8 mouse cellular contexts compared by ENCODE assay signal in the genomic region with DNA sequence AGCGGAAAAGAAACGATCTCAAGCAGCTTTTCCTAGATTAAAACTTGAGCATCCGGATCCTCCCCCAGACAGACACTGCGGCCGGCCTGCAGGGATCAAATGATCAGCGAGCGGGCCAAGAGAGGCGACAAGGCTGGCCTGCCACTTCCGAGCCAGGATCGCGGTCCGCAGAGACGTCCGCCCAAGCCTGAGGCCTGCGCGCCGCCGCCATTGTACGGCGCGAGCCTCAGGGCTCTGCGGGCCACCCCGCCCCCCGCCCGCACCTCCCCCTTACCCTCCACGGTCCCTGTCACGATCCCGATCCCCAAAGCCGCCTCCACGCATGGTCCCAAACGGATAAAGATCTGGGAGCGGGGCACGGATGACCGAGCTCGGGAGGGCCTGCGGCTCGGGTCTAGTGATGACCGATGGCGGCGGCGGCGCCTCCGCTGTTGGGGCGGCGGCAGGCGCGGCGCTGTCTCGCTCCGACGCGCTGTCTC. TPM values are rescaled to one million over a fixed set of nuclear protein-coding genes. Genes with fewer than 3 reads are reported as not detected.
DNase-seq lines count a peak whose midpoint lies in the region; ATAC-seq and TF ChIP-seq lines count a peak whose summit lies in the region.

No protein-coding gene starts in this region.

- ATAC-seq in granulocyte monocyte progenitor cell, adult 5-6 weeks (replicated peaks; ENCODE audit: poor library complexity, severe bottlenecking): peak; percentile 13; the same call in 1 of the 2 replicates
- peak; percentile 55 for ATAC-seq in intestine, postnatal 0 days
- ATAC-seq in liver, postnatal 0 days: peak; percentile 69

- peak overlapping the region; percentile 69 for H3K4me2 ChIP-seq in intestine, postnatal 0 days (replicated peaks; ENCODE audit: low read depth)
- peak overlapping the region; percentile 82 for H3K4me2 ChIP-seq in liver, postnatal 0 days (ENCODE audit: low read depth, low read length)

- TF ChIP-seq EP300 in liver, postnatal 0 days (IDR thresholded peaks at IDR 0.05; ENCODE audit: low read depth): no peak

- no peaks in the 10 kb centered on the region; the same call in 1 of the 2 replicates for H3K4me1 ChIP-seq in cortical plate, adult 2 months (ENCODE audit: control insufficient read depth, insufficient read depth, low read length)
- H3K4me1 ChIP-seq in intestine, postnatal 0 days (replicated peaks; ENCODE audit: control insufficient read depth, insufficient read depth, low read length): peaks cover 5% of the 10 kb centered on the region; the same call in 1 of the 2 replicates
- peaks cover 16% of the 10 kb centered on the region for H3K4me1 ChIP-seq in liver, postnatal 0 days (ENCODE audit: insufficient read depth)

- H3K4me3 ChIP-seq in cortical plate, adult 2 months (ENCODE audit: insufficient read depth, low read length): peak overlapping the region; percentile 84
- peak overlapping the region; percentile 97 for H3K4me3 ChIP-seq in intestine, postnatal 0 days (ENCODE audit: low read depth, low read length)
- H3K4me3 ChIP-seq in liver, postnatal 0 days (ENCODE audit: low read depth, low read length): peak overlapping the region; percentile 97

- H3K9me3 ChIP-seq in intestine, postnatal 0 days (ENCODE audit: control insufficient read depth): no peaks in the 10 kb centered on the region
- no peaks in the 10 kb centered on the region for H3K9me3 ChIP-seq in liver, postnatal 0 days (ENCODE audit: low read length)

- H3K36me3 ChIP-seq in intestine, postnatal 0 days (ENCODE audit: control insufficient read depth, insufficient read depth): peaks cover 29% of the 10 kb centered on the region
- H3K36me3 ChIP-seq in liver, postnatal 0 days (replicated peaks; ENCODE audit: insufficient read depth, low read length): peaks cover 31% of the 10 kb centered on the region

- H3K27ac ChIP-seq in cortical plate, adult 2 months (ENCODE audit: insufficient read depth, low read length): peak overlapping the region; percentile 99
- peak overlapping the region; percentile 99 for H3K27ac ChIP-seq in intestine, postnatal 0 days (ENCODE audit: low read depth, low read length)
- peak overlapping the region; percentile 99 for H3K27ac ChIP-seq in liver, postnatal 0 days (ENCODE audit: low read depth)

- under 1% methylated on average over 51 of the region's 52 CpGs for WGBS in intestine, postnatal 0 days
- under 1% methylated on average over 42 of the region's 52 CpGs for WGBS in liver, postnatal 0 days (ENCODE audit: insufficient replicate concordance)

- peak; percentile 69 for DNase-seq in embryo, embryonic 10 days (ENCODE audit: low spot score)
- no peak for DNase-seq in embryo, embryonic 9.5 days (ENCODE audit: extremely low spot score)
- peak; percentile 49 for DNase-seq in T-cell, adult 2 months (ENCODE audit: low spot score)
- DNase-seq in liver, postnatal 0 days: peak; percentile 80
- DNase-seq in natural killer cell, adult 2 months (ENCODE audit: low spot score in 2 of 2): peak; percentile 72 to 76

- peak overlapping the region; percentile 98 for H3K9ac ChIP-seq in intestine, postnatal 0 days (ENCODE audit: low read depth, low read length)
- peak overlapping the region; percentile 99 for H3K9ac ChIP-seq in liver, postnatal 0 days (replicated peaks)

- no peak for TF ChIP-seq POLR2A in cortical plate, adult 2 months (IDR thresholded peaks at IDR 0.05; ENCODE audit: extremely low read depth, insufficient read depth, low read length)

- no peaks in the 10 kb centered on the region for H3K27me3 ChIP-seq in intestine, postnatal 0 days (replicated peaks; ENCODE audit: control insufficient read depth, insufficient read depth, low read length)
- no peaks in the 10 kb centered on the region for H3K27me3 ChIP-seq in liver, postnatal 0 days (ENCODE audit: insufficient read depth, low read length)

- no peak for TF ChIP-seq CTCF in cortical plate, adult 2 months (IDR thresholded peaks at IDR 0.05; ENCODE audit: extremely low read depth, insufficient read depth, low read length)
- TF ChIP-seq CTCF in intestine, postnatal 0 days (IDR thresholded peaks at IDR 0.05; ENCODE audit: low read depth): no peak
- TF ChIP-seq CTCF in liver, postnatal 0 days (IDR thresholded peaks at IDR 0.05; ENCODE audit: low read depth): no peak

RNA-seq across cellular contexts. Expression of gene Ddx17, which starts 0.6 kb away (rescaled TPM):
- 416 and 445 TPM in 2 replicates for polyA plus RNA-seq in cortical plate, adult 2 months (2012; rRNA removed)
- 159 and 203 TPM in 2 replicates for total RNA-seq in granulocyte monocyte progenitor cell, adult 5-6 weeks (2014; fragmentation: Nextera tagmentation)
- 124 and 142 TPM in 2 replicates for total RNA-seq in granulocyte monocyte progenitor cell, adult 5-6 weeks (2017)
- 18.7 and 23.8 TPM in 2 replicates for polyA plus RNA-seq in intestine, postnatal 0 days (2015; fragmentation: Nextera tagmentation; extraction: Ambion mirVana)
- polyA plus RNA-seq in liver, postnatal 0 days (2015; fragmentation: Nextera tagmentation; extraction: Ambion mirVana): 9.3 and 9.7 TPM in 2 replicates

RNA-seq across cellular contexts. Expression of gene Kdelr3, which starts 29.7 kb away (rescaled TPM):
- 1.3 and 1.4 TPM in 2 replicates for polyA plus RNA-seq in cortical plate, adult 2 months (2012; rRNA removed)
- total RNA-seq in granulocyte monocyte progenitor cell, adult 5-6 weeks (2014; fragmentation: Nextera tagmentation): 0.38 TPM in 1 of 2 replicates, not detected in the other
- 0.56 TPM in 1 of 2 replicates, not detected in the other for total RNA-seq in granulocyte monocyte progenitor cell, adult 5-6 weeks (2017)
- polyA plus RNA-seq in intestine, postnatal 0 days (2015; fragmentation: Nextera tagmentation; extraction: Ambion mirVana): 75.7 and 95.2 TPM in 2 replicates
- 3.4 and 3.5 TPM in 2 replicates for polyA plus RNA-seq in liver, postnatal 0 days (2015; fragmentation: Nextera tagmentation; extraction: Ambion mirVana)

RNA-seq across cellular contexts. Expression of gene Kcnj4, which starts 40.9 kb away (rescaled TPM):
- 115 and 120 TPM in 2 replicates for polyA plus RNA-seq in cortical plate, adult 2 months (2012; rRNA removed)
- total RNA-seq in granulocyte monocyte progenitor cell, adult 5-6 weeks (2014; fragmentation: Nextera tagmentation): not detected in 2 replicates
- total RNA-seq in granulocyte monocyte progenitor cell, adult 5-6 weeks (2017): not detected in 2 replicates
- polyA plus RNA-seq in intestine, postnatal 0 days (2015; fragmentation: Nextera tagmentation; extraction: Ambion mirVana): not detected in 2 replicates
- not detected in 2 replicates for polyA plus RNA-seq in liver, postnatal 0 days (2015; fragmentation: Nextera tagmentation; extraction: Ambion mirVana)

RNA-seq across cellular contexts. Expression of gene Dmc1, which starts 58.9 kb away (rescaled TPM):
- 2.6 and 2.8 TPM in 2 replicates for polyA plus RNA-seq in cortical plate, adult 2 months (2012; rRNA removed)
- total RNA-seq in granulocyte monocyte progenitor cell, adult 5-6 weeks (2014; fragmentation: Nextera tagmentation): 2.1 and 5.4 TPM in 2 replicates
- total RNA-seq in granulocyte monocyte progenitor cell, adult 5-6 weeks (2017): 4.8 and 4.9 TPM in 2 replicates
- polyA plus RNA-seq in intestine, postnatal 0 days (2015; fragmentation: Nextera tagmentation; extraction: Ambion mirVana): 0.78 and 1.7 TPM in 2 replicates
- polyA plus RNA-seq in liver, postnatal 0 days (2015; fragmentation: Nextera tagmentation; extraction: Ambion mirVana): 0.15 and 0.25 TPM in 2 replicates

Comparison
In these comparisons a context has a peak if more than half of its experiments do, and no peak if none do; other contexts are left out.
1. ATAC-seq: peak in every context shown above with its lines; median percentile 69 in liver, postnatal 0 days; 55 in intestine, postnatal 0 days; 13 in granulocyte monocyte progenitor cell, adult 5-6 weeks.
2. RNA of gene Ddx17, which starts 0.6 kb away (polyA plus RNA-seq): 416 to 445 TPM in cortical plate, adult 2 months; 18.7 to 23.8 TPM in intestine, postnatal 0 days and 9.3 to 9.7 TPM in liver, postnatal 0 days; every median in the first group is over 10 times any median in the second.
3. RNA of gene Kdelr3, which starts 29.7 kb away (polyA plus RNA-seq): 75.7 to 95.2 TPM in intestine, postnatal 0 days; 3.4 to 3.5 TPM in liver, postnatal 0 days and 1.3 to 1.4 TPM in cortical plate, adult 2 months; every median in the first group is over 10 times any median in the second.
4. RNA of gene Kcnj4, which starts 40.9 kb away (polyA plus RNA-seq): 115 to 120 TPM in cortical plate, adult 2 months; not detected in intestine, postnatal 0 days and not detected in liver, postnatal 0 days; every median in the first group is over 100 times any median in the second.
5. Peak in every context shown above with its lines, with median percentiles within 50 percentile points of each other: H3K27ac ChIP-seq and H3K4me3 ChIP-seq.